Mouse (Mus musculus): Measurements from ENCODE around the gene Prl2b1. TPM values are rescaled to one million over a fixed set of nuclear protein-coding genes. Genes with fewer than 3 reads are reported as not detected.

Gene Prl2b1
- not detected in 2 replicates for polyA plus RNA-seq (2015; fragmentation: Nextera tagmentation; extraction: Ambion mirVana)

DNA sequence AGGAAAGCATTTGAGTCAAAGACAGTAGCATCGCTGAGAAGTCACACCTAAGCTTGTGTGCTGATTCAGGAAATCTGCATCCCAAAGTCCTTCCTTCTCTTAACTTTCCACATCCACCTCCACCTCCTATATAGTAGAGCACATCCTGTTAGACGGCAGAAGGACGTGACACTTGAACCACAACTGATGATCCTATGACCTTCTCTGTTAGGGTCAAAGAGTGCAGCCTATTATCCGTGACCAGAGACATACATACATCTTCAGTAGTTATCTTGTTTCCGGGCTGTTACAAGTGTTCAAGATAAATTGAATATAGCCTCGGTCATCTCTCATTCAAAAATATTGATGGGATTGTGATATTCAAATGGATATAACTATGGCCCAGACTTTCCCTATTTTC lies at the start of gene Prl2b1:
Gene Prl2b1 (minus strand): TSS at position 101 of the 400 bp plus-strand sequence.
- ATAC-seq (replicated peaks; ENCODE audit: low FRiP score, low read depth) = no peak
- WGBS = 74% methylated on average over 6 of the region's 6 CpGs
- H3K27ac ChIP-seq = no peak within 1 kb of the TSS

DNA sequence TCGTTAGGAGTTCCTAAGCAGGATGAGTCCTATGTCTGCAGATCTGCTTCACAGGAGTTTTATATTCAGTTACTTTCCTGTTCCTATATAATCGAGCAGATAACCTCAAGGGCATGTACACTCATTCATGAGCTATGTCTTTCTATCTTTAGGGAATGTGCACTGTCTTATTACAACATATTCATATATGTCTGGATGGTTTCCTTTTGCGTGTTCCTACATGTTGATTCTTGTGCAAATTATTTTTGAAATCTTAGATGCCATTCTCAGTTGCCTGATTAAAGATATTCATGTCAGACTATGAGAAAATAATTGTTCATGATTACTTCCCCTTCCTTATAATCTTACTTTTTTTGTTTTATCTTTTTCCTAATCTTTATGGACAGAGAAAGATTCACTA lies 47.9 kb upstream of the Prl2b1 start, which contains the start of gene Prl8a6:
Gene Prl8a6 (minus strand): TSS at position 101 of the 400 bp plus-strand sequence.
- DNase-seq (ENCODE audit: low spot score) = no peak
- H3K27ac ChIP-seq = no peak within 1 kb of the TSS
- 80% methylated on average over 3 of the region's 3 CpGs for WGBS
- H3K4me1 ChIP-seq (replicated peaks; ENCODE audit: insufficient read depth, low read length) = no peaks in the 10 kb centered on the region
- H3K36me3 ChIP-seq (ENCODE audit: insufficient read depth, low read length) = no peaks in the 10 kb centered on the region
- H3K9ac ChIP-seq (ENCODE audit: low read depth, low read length) = no peak within 1 kb of the TSS
- no peak for TF ChIP-seq CTCF (IDR thresholded peaks at IDR 0.05; ENCODE audit: low read depth)
- no peaks in the 10 kb centered on the region for H3K27me3 ChIP-seq (ENCODE audit: insufficient read depth, low read length)
- no peak for ATAC-seq (replicated peaks; ENCODE audit: low FRiP score, low read depth)
- H3K4me2 ChIP-seq (ENCODE audit: low read length) = no peak within 1 kb of the TSS
- H3K4me3 ChIP-seq (replicated peaks; ENCODE audit: low read depth, low read length) = no peak within 1 kb of the TSS
- H3K9me3 ChIP-seq (replicated peaks; ENCODE audit: low read length) = no peaks in the 10 kb centered on the region

More for the DNA sequence above, at the start of gene Prl2b1:
- H3K27me3 ChIP-seq (ENCODE audit: insufficient read depth, low read length) = no peaks in the 10 kb centered on the region
- no peak for DNase-seq (ENCODE audit: low spot score)
- H3K9ac ChIP-seq (ENCODE audit: low read depth, low read length) = no peak within 1 kb of the TSS
- TF ChIP-seq CTCF (IDR thresholded peaks at IDR 0.05; ENCODE audit: low read depth) = no peak
- H3K4me2 ChIP-seq (ENCODE audit: low read length) = no peak within 1 kb of the TSS
- no peaks in the 10 kb centered on the region for H3K36me3 ChIP-seq (ENCODE audit: insufficient read depth, low read length)
- H3K9me3 ChIP-seq (replicated peaks; ENCODE audit: low read length) = no peaks in the 10 kb centered on the region
- H3K4me3 ChIP-seq (replicated peaks; ENCODE audit: low read depth, low read length) = no peak within 1 kb of the TSS
- H3K4me1 ChIP-seq (replicated peaks; ENCODE audit: insufficient read depth, low read length) = no peaks in the 10 kb centered on the region

DNA sequence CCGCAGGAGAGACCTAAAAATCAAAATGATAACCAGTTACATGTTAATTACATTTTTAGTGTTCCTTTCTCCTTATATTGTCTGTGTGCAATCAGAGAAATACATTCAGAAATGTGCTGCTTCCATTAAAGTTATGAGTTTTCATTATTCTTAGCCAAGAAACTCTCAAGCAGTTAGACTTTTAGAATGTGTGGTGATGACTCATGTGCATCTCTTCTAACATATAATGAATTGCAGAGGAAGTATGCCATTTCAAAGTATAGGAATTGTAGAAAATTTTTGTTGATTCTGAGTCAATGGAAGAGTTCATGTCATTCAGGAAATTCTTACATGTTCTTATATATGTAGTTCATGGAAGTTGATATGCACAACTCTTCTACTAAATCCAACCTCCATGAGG lies 42.5 kb upstream of the Prl2b1 start:
- no peak overlapping the region for H3K4me2 ChIP-seq (ENCODE audit: low read length)
- H3K36me3 ChIP-seq (ENCODE audit: insufficient read depth, low read length) = no peaks in the 10 kb centered on the region
- H3K4me3 ChIP-seq (replicated peaks; ENCODE audit: low read depth, low read length) = no peak overlapping the region
- TF ChIP-seq CTCF (IDR thresholded peaks at IDR 0.05; ENCODE audit: low read depth) = no peak
- DNase-seq (ENCODE audit: low spot score) (no peak), ATAC-seq (replicated peaks; ENCODE audit: low FRiP score, low read depth) (no peak)
- no peak overlapping the region for H3K9ac ChIP-seq (ENCODE audit: low read depth, low read length)
- WGBS = 70% methylated on average over 1 of the region's 1 CpGs
- H3K9me3 ChIP-seq (replicated peaks; ENCODE audit: low read length) = no peaks in the 10 kb centered on the region
- no peak overlapping the region for H3K27ac ChIP-seq
- no peaks in the 10 kb centered on the region for H3K27me3 ChIP-seq (ENCODE audit: insufficient read depth, low read length)
- H3K4me1 ChIP-seq (replicated peaks; ENCODE audit: insufficient read depth, low read length) = no peaks in the 10 kb centered on the region

DNA sequence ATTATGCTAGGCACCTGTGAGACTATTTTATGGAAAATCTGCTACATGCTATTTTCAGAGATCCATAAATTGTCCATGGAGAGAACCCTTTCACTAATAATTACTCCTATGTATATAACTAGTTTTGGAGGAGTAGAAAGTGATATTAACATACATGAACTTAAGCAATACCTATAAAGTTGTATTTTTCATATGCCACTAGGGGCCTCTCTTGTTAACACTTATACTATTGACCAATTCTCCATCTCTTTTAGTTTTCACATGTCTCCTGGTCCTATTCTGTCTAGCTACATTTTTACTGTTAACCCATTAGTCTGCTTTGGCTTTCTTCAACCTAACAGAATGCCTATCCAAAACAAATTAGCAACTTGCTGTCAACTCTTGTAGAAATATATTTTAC lies 23.0 kb upstream of the Prl2b1 start:
- no peaks in the 10 kb centered on the region for H3K4me1 ChIP-seq (replicated peaks; ENCODE audit: insufficient read depth, low read length)
- ATAC-seq (replicated peaks; ENCODE audit: low FRiP score, low read depth) (no peak), DNase-seq (ENCODE audit: low spot score) (peak; percentile 24)
- no peaks in the 10 kb centered on the region for H3K36me3 ChIP-seq (ENCODE audit: insufficient read depth, low read length)
- H3K4me2 ChIP-seq (ENCODE audit: low read length) = no peak overlapping the region
- no peak overlapping the region for H3K9ac ChIP-seq (ENCODE audit: low read depth, low read length)
- H3K27ac ChIP-seq = no peak overlapping the region
- TF ChIP-seq CTCF (IDR thresholded peaks at IDR 0.05; ENCODE audit: low read depth) = peak; percentile 21; the same call in 1 of the 2 replicates
- H3K9me3 ChIP-seq (replicated peaks; ENCODE audit: low read length) = no peaks in the 10 kb centered on the region
- H3K27me3 ChIP-seq (ENCODE audit: insufficient read depth, low read length) = no peaks in the 10 kb centered on the region
- H3K4me3 ChIP-seq (replicated peaks; ENCODE audit: low read depth, low read length) = no peak overlapping the region

GRCm38 (mm10) chr13:27399061-27399724 lies 8.5 kb upstream of the Prl2b1 start:
- DNase-seq (ENCODE audit: low spot score) = no peak
- no peak for ATAC-seq (replicated peaks; ENCODE audit: low FRiP score, low read depth)
- Histone ChIP-seq H3K27ac (no peak overlapping the region), H3K4me1 (replicated peaks; ENCODE audit: insufficient read depth, low read length) (no peaks in the 10 kb centered on the region), H3K27me3 (ENCODE audit: insufficient read depth, low read length) (no peaks in the 10 kb centered on the region), H3K9ac (ENCODE audit: low read depth, low read length) (no peak overlapping the region), H3K36me3 (ENCODE audit: insufficient read depth, low read length) (no peaks in the 10 kb centered on the region), H3K4me3 (replicated peaks; ENCODE audit: low read depth, low read length) (no peak overlapping the region), H3K9me3 (replicated peaks; ENCODE audit: low read length) (no peaks in the 10 kb centered on the region), H3K4me2 (ENCODE audit: low read length) (no peak overlapping the region)
- 93% methylated on average over 7 of the region's 7 CpGs for WGBS
- no peak for TF ChIP-seq CTCF (IDR thresholded peaks at IDR 0.05; ENCODE audit: low read depth)

DNA sequence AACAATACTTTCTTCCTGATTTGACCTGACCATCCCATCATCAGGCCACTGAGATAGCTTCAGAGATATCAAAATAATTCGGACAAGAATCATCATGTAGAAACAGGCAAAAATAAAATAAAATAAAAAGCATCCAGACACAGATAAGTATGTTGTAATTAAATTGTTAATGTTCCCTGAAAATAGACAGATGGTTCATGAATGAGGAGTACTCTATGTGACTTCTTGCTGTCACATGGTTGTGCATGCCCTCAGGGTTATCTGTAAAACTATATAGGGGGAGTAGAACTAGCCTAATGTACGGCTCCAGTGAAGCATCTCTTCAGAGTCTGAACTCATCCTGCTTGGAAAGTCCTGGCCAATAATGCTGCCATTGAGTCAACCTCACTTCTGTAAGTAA lies 45.3 kb downstream of the Prl2b1 start, which contains the start of gene Prl8a2:
Gene Prl8a2 (plus strand): TSS at position 301 of the 400 bp plus-strand sequence.
- 66% methylated on average over 2 of the region's 2 CpGs for WGBS
- no peak for TF ChIP-seq CTCF (IDR thresholded peaks at IDR 0.05; ENCODE audit: low read depth)
- ATAC-seq (replicated peaks; ENCODE audit: low FRiP score, low read depth) = no peak
- Histone ChIP-seq H3K4me3 (replicated peaks; ENCODE audit: low read depth, low read length) (no peak within 1 kb of the TSS), H3K4me1 (replicated peaks; ENCODE audit: insufficient read depth, low read length) (no peaks in the 10 kb centered on the region), H3K27me3 (ENCODE audit: insufficient read depth, low read length) (no peaks in the 10 kb centered on the region), H3K9me3 (replicated peaks; ENCODE audit: low read length) (no peaks in the 10 kb centered on the region), H3K36me3 (ENCODE audit: insufficient read depth, low read length) (no peaks in the 10 kb centered on the region), H3K27ac (no peak within 1 kb of the TSS), H3K4me2 (ENCODE audit: low read length) (no peak within 1 kb of the TSS), H3K9ac (ENCODE audit: low read depth, low read length) (no peak within 1 kb of the TSS)
- no peak for DNase-seq (ENCODE audit: low spot score)
